Mouse (Mus musculus): Measurements from ENCODE around the gene Gm5148. TPM values are rescaled to one million over a fixed set of nuclear protein-coding genes. Genes with fewer than 3 reads are reported as not detected.
A peak's percentile ranks its signal among the peaks of the same experiment; 100 is the strongest.

Gm5148 gene
- total RNA-seq, 1 experiment from 2014 or later: 44.8 TPM

- ATAC-seq (replicated peaks in 1 of 2; ENCODE audit: insufficient read depth in 1 of 2, low FRiP score in 2 of 2, low TSS enrichment in 1 of 2, low read depth in 1 of 2, poor library complexity in 2 of 2, severe bottlenecking in 2 of 2): peak in 1 of 2 experiments; percentile 22; a peak in 2 of 4 replicates
Measured at GRCm38 (mm10) chr3:37747258-37748001, 23.1 kb upstream of the Gm5148 start.

GRCm38 (mm10) chr3:37744050-37744449 lies 19.8 kb upstream of the Gm5148 start:
- ATAC-seq (replicated peaks in 1 of 2; ENCODE audit: insufficient read depth in 1 of 2, low FRiP score in 2 of 2, low TSS enrichment in 1 of 2, low read depth in 1 of 2, poor library complexity in 2 of 2, severe bottlenecking in 2 of 2): no peak

DNA sequence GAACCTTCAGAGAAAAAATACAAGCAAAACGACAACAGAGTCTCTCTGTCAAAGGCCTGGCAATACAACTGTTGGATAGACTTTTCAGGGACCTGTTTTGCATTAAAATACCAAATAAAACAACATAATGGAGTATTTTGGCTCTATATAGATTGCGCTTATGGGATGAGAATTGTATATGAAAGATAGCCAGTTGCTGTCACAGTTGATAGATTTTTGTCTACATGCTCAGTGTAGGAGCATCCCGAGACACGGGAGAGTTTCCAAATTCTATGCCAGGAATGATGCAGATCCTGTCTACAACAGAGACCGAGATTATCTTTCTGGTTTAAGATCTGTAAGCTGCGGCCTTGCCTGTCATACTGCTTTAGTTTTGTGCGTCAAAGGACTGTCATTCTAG lies 15.7 kb upstream of the Gm5148 start:
- ATAC-seq (replicated peaks in 1 of 2; ENCODE audit: insufficient read depth in 1 of 2, low FRiP score in 2 of 2, low TSS enrichment in 1 of 2, low read depth in 1 of 2, poor library complexity in 2 of 2, severe bottlenecking in 2 of 2): no peak

DNA sequence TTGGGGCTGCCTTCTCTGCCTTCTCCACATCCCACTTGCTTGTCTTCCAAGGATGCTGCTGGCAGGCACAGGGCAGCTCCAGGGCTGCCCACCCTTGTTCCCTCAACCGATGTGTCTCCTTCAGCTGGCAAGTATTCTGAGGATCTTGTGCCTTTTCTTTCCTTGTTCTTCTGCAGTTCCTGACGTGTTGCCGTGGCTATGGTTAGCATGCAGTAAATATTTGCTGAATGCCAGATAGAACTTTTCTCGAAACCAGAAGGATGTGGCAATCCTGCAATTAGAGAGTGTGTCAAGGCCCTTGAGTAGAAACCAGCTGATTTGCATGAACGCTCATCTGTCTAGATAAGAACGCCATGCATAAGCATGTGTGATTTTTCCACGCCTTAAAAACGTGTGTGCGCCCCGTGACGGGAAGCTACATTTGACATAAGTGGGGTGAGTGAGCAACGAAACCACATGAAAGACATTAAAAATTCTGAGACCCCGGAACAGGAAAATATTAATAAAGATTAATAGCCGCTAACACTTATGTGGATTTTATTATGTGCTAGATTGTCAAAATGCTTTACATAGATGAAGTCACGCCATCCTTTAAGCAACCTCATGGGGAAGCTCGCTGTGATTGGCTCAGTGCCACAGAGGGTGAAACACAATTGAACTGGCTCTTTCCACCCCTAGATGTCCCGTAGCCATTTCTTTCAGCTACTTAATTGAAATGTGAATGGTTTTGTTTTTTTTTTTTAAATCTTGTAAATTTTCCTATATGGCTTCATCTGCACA lies 14.1 kb upstream of the Gm5148 start:
- no peak for ATAC-seq (replicated peaks in 1 of 2; ENCODE audit: insufficient read depth in 1 of 2, low FRiP score in 2 of 2, low TSS enrichment in 1 of 2, low read depth in 1 of 2, poor library complexity in 2 of 2, severe bottlenecking in 2 of 2)

DNA sequence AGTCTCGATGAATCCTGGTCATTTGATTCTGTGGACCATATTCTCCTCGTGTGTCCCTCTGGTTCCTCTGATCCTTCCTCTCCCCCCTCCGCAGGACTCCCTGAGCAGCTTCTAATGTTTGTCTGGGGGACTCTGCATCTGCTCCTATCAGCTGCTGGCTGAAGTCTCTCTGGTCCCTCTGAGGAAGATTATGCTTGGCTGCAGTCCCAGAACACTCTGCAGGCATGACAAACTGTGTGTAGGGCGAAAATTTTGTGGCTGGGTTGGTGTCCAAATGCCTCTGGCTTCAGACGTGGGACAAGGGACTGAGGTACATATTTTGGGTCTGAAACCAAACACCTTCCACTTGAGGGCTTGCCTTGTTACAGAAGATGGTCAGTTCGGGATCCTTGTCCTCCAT lies 13.1 kb upstream of the Gm5148 start:
- no peak for ATAC-seq (replicated peaks in 1 of 2; ENCODE audit: insufficient read depth in 1 of 2, low FRiP score in 2 of 2, low TSS enrichment in 1 of 2, low read depth in 1 of 2, poor library complexity in 2 of 2, severe bottlenecking in 2 of 2)

DNA sequence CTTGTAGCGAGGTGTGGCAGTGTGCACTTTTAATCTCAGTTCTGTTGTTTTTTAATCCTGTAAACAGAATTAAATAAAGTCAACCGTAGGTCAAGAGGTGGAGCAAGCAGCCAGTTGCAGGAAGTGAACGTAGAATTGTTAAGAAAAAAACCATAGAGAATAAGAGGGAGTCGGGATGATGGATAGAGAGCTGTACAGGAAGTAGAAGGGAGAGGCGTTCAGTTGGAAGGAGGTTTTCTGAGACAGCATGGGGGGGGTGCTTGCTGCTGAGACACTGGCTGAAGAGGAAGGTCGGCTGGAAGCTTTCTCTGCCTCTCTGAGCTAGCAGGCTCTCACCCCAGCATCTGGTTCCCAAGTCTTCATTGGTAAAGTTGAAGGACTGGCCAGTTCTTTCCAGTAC lies 10.9 kb upstream of the Gm5148 start:
- ATAC-seq (replicated peaks in 1 of 2; ENCODE audit: insufficient read depth in 1 of 2, low FRiP score in 2 of 2, low TSS enrichment in 1 of 2, low read depth in 1 of 2, poor library complexity in 2 of 2, severe bottlenecking in 2 of 2): no peak; a peak in 1 of 4 replicates

DNA sequence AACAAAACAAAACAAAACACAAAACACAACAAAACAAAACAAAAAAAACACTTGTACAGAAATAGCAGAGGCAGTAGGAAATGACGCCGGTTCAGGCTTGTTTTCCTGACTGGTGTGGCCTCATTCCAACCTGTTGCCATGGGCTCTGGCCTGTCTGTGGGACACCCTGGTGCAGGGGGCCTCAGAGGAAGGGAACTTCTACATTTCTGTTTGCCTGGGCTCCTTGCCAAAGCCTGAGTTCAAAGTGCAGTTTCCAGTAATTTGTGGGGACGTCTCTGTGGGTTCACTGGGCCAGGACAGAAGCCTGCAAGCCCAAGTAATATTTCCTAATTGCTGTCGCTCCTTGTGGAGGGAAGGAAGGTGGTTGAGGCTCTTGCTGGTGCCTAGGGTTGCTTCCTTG lies 4.9 kb upstream of the Gm5148 start:
- ATAC-seq (replicated peaks in 1 of 2; ENCODE audit: insufficient read depth in 1 of 2, low FRiP score in 2 of 2, low TSS enrichment in 1 of 2, low read depth in 1 of 2, poor library complexity in 2 of 2, severe bottlenecking in 2 of 2): peak; percentile 58 to 68

DNA sequence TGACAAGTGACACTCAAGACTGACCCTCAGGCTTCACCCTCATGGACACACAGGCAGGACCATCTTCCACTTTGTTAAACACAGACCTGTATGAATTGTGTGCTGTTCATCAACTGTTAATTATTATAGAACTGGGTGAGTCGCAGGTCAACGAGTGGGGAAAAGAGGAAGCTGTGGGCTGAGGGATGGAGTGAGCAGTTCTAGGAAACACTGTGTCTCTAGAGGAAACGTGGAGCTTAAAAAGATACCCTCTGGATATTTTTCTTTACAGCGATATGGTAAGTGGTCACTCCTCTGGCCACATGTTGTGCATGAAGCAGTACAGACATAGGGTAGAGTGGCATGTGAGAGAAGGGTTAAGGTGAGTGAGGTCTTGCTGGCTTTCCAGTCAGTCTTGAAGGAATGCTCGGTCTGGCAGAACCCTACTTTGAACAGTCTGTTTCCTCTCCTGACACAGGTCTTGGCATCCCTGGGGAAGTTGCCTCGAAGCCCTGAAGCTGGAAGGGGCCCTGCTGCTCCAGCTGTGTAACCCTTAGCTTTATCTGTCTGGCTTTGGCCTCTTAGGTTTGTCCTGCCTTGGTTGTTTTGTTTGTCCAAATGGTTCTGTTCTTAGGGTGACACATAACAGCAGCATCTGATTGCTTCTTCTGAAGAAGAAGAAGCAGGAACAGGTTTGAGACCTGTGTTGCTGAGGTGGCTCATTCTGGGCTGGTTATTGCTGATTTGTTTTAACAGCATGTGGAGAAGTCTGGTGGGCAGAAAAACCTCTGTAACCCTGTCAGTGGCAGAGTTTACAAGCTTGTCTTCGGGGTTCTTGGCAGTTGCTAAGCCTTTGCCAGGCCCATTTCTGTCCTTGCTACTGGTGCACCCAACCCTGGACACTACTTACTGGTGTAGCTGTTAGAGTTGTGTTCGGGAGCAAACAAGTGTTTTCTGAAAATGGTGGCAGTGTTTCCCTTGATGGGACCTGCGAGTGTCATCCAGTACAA lies 4.1 kb upstream of the Gm5148 start:
- peak; percentile 35 to 46; a peak in 3 of 4 replicates for ATAC-seq (replicated peaks in 1 of 2; ENCODE audit: insufficient read depth in 1 of 2, low FRiP score in 2 of 2, low TSS enrichment in 1 of 2, low read depth in 1 of 2, poor library complexity in 2 of 2, severe bottlenecking in 2 of 2)

DNA sequence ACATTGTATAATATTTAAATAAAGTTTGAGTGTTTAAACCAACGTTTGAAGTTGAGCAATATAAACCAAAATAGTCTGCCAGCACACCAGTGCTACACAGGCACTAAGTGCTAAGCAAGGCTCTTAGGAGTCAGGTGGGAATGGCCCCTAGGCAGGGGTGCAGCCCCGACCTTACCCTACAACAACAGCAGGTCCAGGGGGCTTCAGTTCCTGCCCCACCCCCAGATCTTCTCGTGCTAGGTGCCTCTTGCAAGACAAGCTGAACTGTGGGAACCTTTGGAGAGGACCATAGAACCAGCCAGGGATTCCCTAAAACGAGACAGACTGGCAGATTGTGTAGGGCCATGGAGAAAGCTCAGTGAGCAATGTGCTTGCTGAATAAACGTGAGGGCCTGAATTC lies 3.1 kb upstream of the Gm5148 start:
- no peak for ATAC-seq (replicated peaks in 1 of 2; ENCODE audit: insufficient read depth in 1 of 2, low FRiP score in 2 of 2, low TSS enrichment in 1 of 2, low read depth in 1 of 2, poor library complexity in 2 of 2, severe bottlenecking in 2 of 2)

DNA sequence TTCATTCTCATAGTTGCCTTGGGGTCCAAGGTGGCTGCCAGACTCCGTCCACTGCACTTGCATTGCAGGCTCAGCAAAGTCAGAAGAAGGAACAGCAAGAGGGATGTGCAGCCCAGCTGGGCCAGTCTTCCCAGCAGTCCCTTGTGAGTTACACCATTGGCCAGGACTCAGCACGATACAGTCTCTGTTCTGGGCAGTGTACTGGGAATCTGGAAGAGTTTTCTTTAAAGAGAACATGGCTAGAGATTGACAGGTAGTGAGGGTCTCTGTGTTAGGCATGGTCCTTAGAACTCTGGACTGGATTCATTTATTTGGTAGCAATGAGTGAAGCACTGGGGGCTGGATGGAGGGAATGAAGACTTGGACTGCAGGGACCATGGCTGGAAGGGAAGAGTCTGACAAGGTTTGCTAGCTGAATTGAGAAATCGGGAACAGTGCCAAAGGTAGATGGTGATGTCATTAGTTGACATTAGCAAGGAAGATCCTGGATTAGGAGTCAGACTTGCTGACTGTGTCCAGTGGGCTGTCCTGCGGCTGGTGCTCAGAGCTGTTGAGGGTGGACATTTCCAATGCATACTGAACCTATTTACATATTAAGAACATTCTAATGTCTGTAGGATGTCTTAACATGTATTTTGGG lies 2.3 kb upstream of the Gm5148 start:
- no peak for ATAC-seq (replicated peaks in 1 of 2; ENCODE audit: insufficient read depth in 1 of 2, low FRiP score in 2 of 2, low TSS enrichment in 1 of 2, low read depth in 1 of 2, poor library complexity in 2 of 2, severe bottlenecking in 2 of 2)

DNA sequence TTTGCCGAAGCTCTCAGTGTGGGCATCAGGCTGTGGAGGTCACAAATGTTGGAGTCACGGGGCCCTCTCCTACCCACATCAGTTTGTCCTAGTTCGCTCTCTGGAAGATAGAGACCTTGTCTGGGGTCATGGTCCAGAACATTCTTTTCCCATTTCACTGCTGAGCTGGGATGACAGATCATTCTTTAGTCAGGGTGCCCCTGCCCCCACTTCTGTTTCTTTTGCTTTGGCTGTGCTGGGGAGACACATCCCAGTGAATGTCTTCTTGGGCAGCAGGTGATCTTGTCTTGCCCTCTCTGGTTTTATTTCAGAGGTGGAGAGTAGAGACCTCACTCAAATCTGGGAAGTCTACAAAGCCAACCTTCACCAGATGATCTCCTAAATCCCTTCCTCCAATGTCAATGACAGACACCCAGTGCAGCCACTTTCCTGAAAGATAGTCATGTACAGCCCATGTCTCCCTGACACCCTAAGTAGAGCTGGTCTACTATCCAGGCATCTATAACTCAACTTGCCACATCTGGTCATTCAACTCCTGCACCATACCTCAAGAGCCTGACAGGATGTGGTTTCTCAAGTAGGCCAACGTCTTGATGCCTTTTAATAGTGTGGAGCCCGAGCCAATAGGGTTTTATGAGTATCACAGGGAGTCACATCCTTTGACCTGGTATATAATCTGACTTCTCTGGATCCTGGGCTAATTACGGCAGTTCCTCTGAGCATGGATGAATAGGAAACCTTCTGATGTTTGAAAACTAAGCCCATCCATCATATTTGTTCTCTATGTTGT lies 851 bp upstream of the Gm5148 start:
- peak in 1 of 2 experiments; percentile 20; a peak in 2 of 4 replicates for ATAC-seq (replicated peaks in 1 of 2; ENCODE audit: insufficient read depth in 1 of 2, low FRiP score in 2 of 2, low TSS enrichment in 1 of 2, low read depth in 1 of 2, poor library complexity in 2 of 2, severe bottlenecking in 2 of 2)

- ATAC-seq (replicated peaks in 1 of 2; ENCODE audit: insufficient read depth in 1 of 2, low FRiP score in 2 of 2, low TSS enrichment in 1 of 2, low read depth in 1 of 2, poor library complexity in 2 of 2, severe bottlenecking in 2 of 2): peak; percentile 15 to 28; a peak in 2 of 4 replicates
Measured at GRCm38 (mm10) chr3:37723662-37724170, 574 bp downstream of the Gm5148 start.

- ATAC-seq (replicated peaks in 1 of 2; ENCODE audit: insufficient read depth in 1 of 2, low FRiP score in 2 of 2, low TSS enrichment in 1 of 2, low read depth in 1 of 2, poor library complexity in 2 of 2, severe bottlenecking in 2 of 2): no peak
Measured at GRCm38 (mm10) chr3:37723061-37723521, 1.2 kb downstream of the Gm5148 start.

- no peak for ATAC-seq (replicated peaks in 1 of 2; ENCODE audit: insufficient read depth in 1 of 2, low FRiP score in 2 of 2, low TSS enrichment in 1 of 2, low read depth in 1 of 2, poor library complexity in 2 of 2, severe bottlenecking in 2 of 2)
Measured at GRCm38 (mm10) chr3:37722487-37723060, 1.7 kb downstream of the Gm5148 start.

GRCm38 (mm10) chr3:37716992-37717391 lies 7.3 kb downstream of the Gm5148 start:
- no peak for ATAC-seq (replicated peaks in 1 of 2; ENCODE audit: insufficient read depth in 1 of 2, low FRiP score in 2 of 2, low TSS enrichment in 1 of 2, low read depth in 1 of 2, poor library complexity in 2 of 2, severe bottlenecking in 2 of 2)

GRCm38 (mm10) chr3:37715734-37716133 lies 8.6 kb downstream of the Gm5148 start:
- ATAC-seq (replicated peaks in 1 of 2; ENCODE audit: insufficient read depth in 1 of 2, low FRiP score in 2 of 2, low TSS enrichment in 1 of 2, low read depth in 1 of 2, poor library complexity in 2 of 2, severe bottlenecking in 2 of 2): no peak; a peak in 1 of 4 replicates
